Mouse (Mus musculus): ENCODE measurements at regions not wholly inside any gene's neighbourhood (a gene's known extent, or its start where the extent isn't known, plus 50 kb on each side); places are given as distances from the start of the nearest gene placed in this dataset.

DNA sequence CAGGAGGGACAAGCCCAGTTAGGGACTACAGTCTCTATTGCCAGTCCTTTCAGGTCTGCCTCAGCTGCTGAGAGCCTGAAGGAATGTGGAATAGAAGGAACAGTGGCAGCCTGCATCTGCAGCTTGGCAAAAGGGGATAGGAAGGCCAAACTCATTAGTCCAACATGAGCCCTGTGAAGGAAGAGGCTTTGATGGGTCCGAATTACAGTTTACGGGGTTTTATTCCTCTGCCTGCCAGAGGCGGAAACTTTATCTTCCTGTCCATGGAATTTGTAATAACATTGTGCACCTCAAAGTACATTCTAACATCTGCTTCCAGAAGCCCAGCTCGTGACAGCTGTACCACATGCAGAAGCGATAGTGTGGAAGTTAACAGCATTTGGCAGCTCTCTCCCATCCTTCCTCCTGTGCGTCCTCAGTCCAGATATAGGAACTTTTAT lies 530.9 kb downstream of the Ptprc start:
- POLR2A ChIA-PET: no interaction called here

DNA sequence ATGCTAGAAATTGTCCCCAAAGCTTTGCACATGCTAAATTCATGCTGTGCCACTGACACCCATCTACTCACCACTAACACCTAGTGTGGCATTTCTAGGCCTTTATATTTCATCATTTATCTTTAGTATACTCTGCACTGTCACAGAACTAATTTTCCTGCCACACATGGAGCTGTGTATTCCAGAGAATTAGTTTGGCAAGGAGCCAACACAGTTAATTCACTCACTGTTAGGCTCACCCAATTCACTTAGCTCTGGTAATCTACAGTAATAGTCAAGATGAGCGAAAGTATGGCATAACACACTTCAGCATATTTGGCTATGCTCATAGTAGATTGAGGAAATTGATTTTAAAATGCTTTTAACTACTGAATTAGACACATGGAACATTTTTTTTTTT lies 532.0 kb downstream of the Ptprc start:
- no peaks in the 10 kb centered on the region for H3K27me3 ChIP-seq
- TF ChIP-seq CTCF (IDR thresholded peaks at IDR 0.05): no peak
- in situ Hi-C loops (cut with MboI; ENCODE audit: low pct_unique_long_range_greater_than_20kb): no loop called here
- DNase-seq (ENCODE audit: low read depth, low spot score): no peak
- ChIA-PET POLR2A (interaction anchor here (0.6 kb wide), 1 partner anchor 255 kb away, joined by 3 read pairs; no protein-coding TSS in a partner anchor), CTCF (interaction anchor here (1.2 kb wide), 1 partner anchor 14 kb away, joined by 3 read pairs; no protein-coding TSS in a partner anchor)
- ATAC-seq: no peak

More for the DNA sequence above, 530.9 kb downstream of the Ptprc start:
- DNase-seq (ENCODE audit: low read depth, low spot score): no peak
- TF ChIP-seq CTCF (IDR thresholded peaks at IDR 0.05): no peak
- no peaks in the 10 kb centered on the region for H3K27me3 ChIP-seq
- CTCF ChIA-PET: interaction anchor here (1.1 to 1.5 kb wide), 2 partner anchors 10 to 57 kb away, joined by 3 read pairs; no protein-coding TSS in a partner anchor
- no peak for ATAC-seq
- in situ Hi-C loops (cut with MboI; ENCODE audit: low pct_unique_long_range_greater_than_20kb): no loop called here

DNA sequence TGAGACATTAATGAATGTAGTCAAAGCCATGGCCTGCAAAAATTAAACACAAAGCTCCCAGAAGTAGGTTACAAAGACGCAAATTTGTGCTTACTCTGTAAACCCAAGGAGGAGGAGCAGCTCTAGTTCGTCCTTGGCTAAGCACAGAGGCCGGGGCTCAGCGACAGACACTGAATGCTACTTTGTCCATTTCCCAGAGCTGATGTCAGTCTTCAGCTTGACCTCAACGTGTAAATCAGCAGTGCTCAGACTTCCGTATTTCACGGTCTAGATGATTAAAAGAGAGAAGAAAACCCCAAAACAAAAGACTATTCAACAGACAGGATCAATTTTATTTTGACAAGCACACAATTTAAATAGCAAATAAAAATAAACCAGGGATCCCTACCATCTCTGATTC lies 534.7 kb downstream of the Ptprc start:
- no peaks in the 10 kb centered on the region for H3K27me3 ChIP-seq

GRCm38 (mm10) chr1:137636947-137637346 lies 538.6 kb downstream of the Ptprc start:
- no peak for DNase-seq (ENCODE audit: low read depth, low spot score)
- POLR2A ChIA-PET: interaction anchor here (0.6 kb wide), 1 partner anchor 9 kb away, joined by 3 read pairs; no protein-coding TSS in a partner anchor
- no peak for ATAC-seq

More for the DNA sequence above, 534.7 kb downstream of the Ptprc start:
- ATAC-seq (no peak), DNase-seq (ENCODE audit: low read depth, low spot score) (no peak)
- in situ Hi-C loops (cut with MboI; ENCODE audit: low pct_unique_long_range_greater_than_20kb): no loop called here
- ChIA-PET CTCF (interaction anchor here (0.8 kb wide), 1 partner anchor 12 kb away, joined by 3 read pairs; no protein-coding TSS in a partner anchor), POLR2A (no interaction called here)
- no peak for TF ChIP-seq CTCF (IDR thresholded peaks at IDR 0.05)

GRCm38 (mm10) chr1:137636321-137636944 lies 539.1 kb downstream of the Ptprc start:
- no peak for TF ChIP-seq CTCF (IDR thresholded peaks at IDR 0.05)
- ChIA-PET CTCF (no interaction called here), POLR2A (interaction anchor here (0.6 kb wide), 2 partner anchors 8 to 194 kb away, joined by 3 to 4 read pairs; no protein-coding TSS in a partner anchor)
- no peaks in the 10 kb centered on the region for H3K27me3 ChIP-seq
- in situ Hi-C loops (cut with MboI; ENCODE audit: low pct_unique_long_range_greater_than_20kb): no loop called here
- DNase-seq (ENCODE audit: low read depth, low spot score) (no peak), ATAC-seq (no peak)

More at GRCm38 (mm10) chr1:137636947-137637346, 538.6 kb downstream of the Ptprc start:
- H3K27me3 ChIP-seq: no peaks in the 10 kb centered on the region
- no peak for TF ChIP-seq CTCF (IDR thresholded peaks at IDR 0.05)
- CTCF ChIA-PET: interaction anchor here (1.8 kb wide), 1 partner anchor 13 kb away, joined by 6 read pairs; no protein-coding TSS in a partner anchor
- in situ Hi-C loops (cut with MboI; ENCODE audit: low pct_unique_long_range_greater_than_20kb): no loop called here

GRCm38 (mm10) chr1:137635781-137636180 lies 539.7 kb downstream of the Ptprc start:
- no peak for TF ChIP-seq CTCF (IDR thresholded peaks at IDR 0.05)

DNA sequence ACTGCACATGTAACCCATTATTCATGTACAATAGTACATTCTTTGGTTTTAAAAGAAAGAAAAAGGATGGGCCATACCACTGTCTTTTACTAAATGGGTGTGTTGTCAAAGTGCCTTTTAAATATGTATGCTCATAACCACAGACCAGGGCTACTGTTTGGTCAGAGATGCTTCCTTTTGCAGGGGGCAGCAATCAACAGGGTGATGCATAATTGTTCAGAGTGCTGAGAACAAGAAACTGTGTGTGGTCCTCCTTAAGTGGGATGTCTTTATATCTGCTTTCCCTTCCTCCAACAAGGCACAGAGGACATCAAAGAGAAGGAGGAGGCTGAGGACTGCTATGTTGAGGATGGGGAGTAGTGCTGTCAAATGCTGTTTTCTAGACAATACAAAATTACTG lies 544.0 kb downstream of the Ptprc start:
- POLR2A ChIA-PET: no interaction called here
- in situ Hi-C loops (cut with MboI; ENCODE audit: low pct_unique_long_range_greater_than_20kb): no loop called here
- ATAC-seq: no peak
- no peaks in the 10 kb centered on the region for H3K27me3 ChIP-seq
- no peak for TF ChIP-seq CTCF (IDR thresholded peaks at IDR 0.05)
- DNase-seq (ENCODE audit: low read depth, low spot score): no peak
- CTCF ChIA-PET: no interaction called here

More at GRCm38 (mm10) chr1:137635781-137636180, 539.7 kb downstream of the Ptprc start:
- in situ Hi-C loops (cut with MboI; ENCODE audit: low pct_unique_long_range_greater_than_20kb): no loop called here
- ChIA-PET POLR2A (no interaction called here), CTCF (no interaction called here)
- H3K27me3 ChIP-seq: no peaks in the 10 kb centered on the region
- no peak for DNase-seq (ENCODE audit: low read depth, low spot score)
- ATAC-seq: no peak

DNA sequence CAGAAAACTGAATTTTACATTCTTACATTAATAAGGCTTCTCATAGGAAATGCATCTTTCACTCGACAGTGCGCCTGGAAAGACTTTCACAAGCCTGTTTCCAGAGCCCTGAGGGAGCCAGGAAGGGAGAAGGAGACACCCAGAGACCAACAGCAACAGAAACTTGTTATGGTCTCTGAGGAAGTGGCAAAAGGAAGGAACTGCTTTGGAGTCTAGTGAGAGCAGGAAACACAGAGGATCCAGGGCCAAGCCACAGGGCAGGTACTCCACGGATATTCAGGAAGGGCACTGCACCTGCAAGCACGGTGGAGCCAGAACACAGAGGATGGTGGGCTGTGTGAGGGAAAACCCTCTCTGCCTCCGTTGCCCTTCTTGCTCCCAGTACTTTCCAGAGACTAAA lies 554.8 kb downstream of the Ptprc start:
- in situ Hi-C loops (cut with MboI; ENCODE audit: low pct_unique_long_range_greater_than_20kb): no loop called here
- POLR2A ChIA-PET: no interaction called here
- no peaks in the 10 kb centered on the region for H3K27me3 ChIP-seq
- CTCF ChIA-PET: no interaction called here
- ATAC-seq (no peak), DNase-seq (ENCODE audit: low read depth, low spot score) (no peak)
- no peak for TF ChIP-seq CTCF (IDR thresholded peaks at IDR 0.05)

DNA sequence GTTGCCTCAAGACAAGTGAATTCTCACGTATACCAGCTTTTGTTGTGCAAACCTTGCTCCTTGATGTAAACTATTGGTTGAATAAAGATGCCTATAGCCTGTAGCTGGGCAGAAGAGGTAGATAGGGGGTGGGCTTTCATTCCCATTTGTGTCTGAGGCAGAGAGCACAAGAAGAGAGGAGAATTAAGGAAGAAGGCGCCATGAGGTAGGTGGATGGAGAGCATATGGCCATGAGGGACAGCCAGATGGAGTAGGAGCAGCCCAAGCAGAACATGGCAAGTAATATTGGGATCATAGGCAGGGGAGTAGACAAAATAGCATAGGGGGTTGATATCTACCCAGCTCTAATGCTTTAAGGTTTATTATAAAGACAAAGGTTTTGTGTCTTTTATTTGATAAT lies 557.3 kb downstream of the Ptprc start:
- H3K27me3 ChIP-seq: no peaks in the 10 kb centered on the region

DNA sequence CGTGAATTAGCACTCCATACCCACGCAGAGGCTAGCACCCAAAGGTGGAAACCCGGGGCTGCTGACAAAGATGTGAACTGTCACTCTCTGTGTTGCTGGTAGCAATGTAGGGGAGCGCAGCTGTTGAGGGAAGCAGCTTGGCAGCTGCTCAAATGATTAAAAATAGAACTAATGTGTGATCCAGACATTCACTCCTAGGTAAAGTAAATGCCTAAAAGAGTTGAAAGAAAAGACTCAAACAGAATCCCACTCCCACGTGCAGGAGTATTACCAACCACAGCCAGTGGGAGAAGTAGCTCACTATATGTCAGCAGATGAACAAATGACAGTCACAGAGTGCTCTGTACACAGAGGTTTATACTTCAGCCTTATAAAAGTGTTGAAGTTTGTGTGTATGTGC lies 558.0 kb downstream of the Ptprc start:
- CTCF ChIA-PET: no interaction called here
- POLR2A ChIA-PET: no interaction called here
- ATAC-seq (no peak), DNase-seq (ENCODE audit: low read depth, low spot score) (no peak)
- in situ Hi-C loops (cut with MboI; ENCODE audit: low pct_unique_long_range_greater_than_20kb): no loop called here
- TF ChIP-seq CTCF (IDR thresholded peaks at IDR 0.05): no peak
- no peaks in the 10 kb centered on the region for H3K27me3 ChIP-seq

More for the DNA sequence above, 557.3 kb downstream of the Ptprc start:
- POLR2A ChIA-PET: no interaction called here
- TF ChIP-seq CTCF (IDR thresholded peaks at IDR 0.05): no peak
- DNase-seq (ENCODE audit: low read depth, low spot score) (no peak), ATAC-seq (no peak)
- in situ Hi-C loops (cut with MboI; ENCODE audit: low pct_unique_long_range_greater_than_20kb): no loop called here
- CTCF ChIA-PET: interaction anchor here (0.8 to 1.4 kb wide), 2 partner anchors 10 to 14 kb away, joined by 3 read pairs; no protein-coding TSS in a partner anchor

GRCm38 (mm10) chr1:137606716-137607115 lies 568.8 kb downstream of the Ptprc start:
- H3K27me3 ChIP-seq: no peaks in the 10 kb centered on the region
- in situ Hi-C loops (cut with MboI; ENCODE audit: low pct_unique_long_range_greater_than_20kb): no loop called here
- ATAC-seq (no peak), DNase-seq (ENCODE audit: low read depth, low spot score) (no peak)
- ChIA-PET POLR2A (no interaction called here), CTCF (no interaction called here)
- TF ChIP-seq CTCF (IDR thresholded peaks at IDR 0.05): no peak

All from Patski (cell line).